Mouse (Mus musculus) left cerebral cortex, adult 11 months (tissue): ENCODE data around the gene Krtap15.
A peak's percentile ranks its signal among the peaks of the same experiment; 100 is the strongest.

Source experiments
- DNase-seq: peaks from one replicate; pipeline ENCODE4 v3.0.0; 2022; ENCODE audit warnings: low spot score

Gene Krtap15

DNA sequence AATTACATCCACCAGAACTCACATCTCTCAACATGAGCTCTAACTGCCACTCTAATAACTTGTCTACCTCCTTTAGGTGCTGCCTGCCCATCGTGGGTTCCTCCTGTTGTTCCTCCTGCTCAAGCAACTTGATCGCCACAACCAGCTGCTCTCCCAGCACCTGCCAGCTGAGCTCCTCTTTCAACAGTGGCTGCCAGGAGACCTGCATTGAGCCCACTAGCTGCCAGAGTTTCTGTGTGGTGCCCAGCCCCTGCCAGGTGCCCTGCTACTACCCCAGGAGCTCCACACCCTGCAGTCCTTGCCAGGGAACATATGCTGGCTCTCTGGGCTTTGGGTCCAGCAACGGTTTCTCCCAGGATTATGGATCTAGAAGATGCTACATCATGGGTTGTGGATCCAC lies at the start of gene Krtap15:
TSS of gene Krtap15 (plus strand) at position 150 of the 400 bp plus-strand sequence.
- DNase-seq = no peak

GRCm38 (mm10) chr16:88774106-88774505 lies 45.9 kb upstream of the Krtap15 start, which contains the start of gene 2310057N15Rik:
Gene 2310057N15Rik, minus strand, starts transcription at chr16:88774206.
- no peak for DNase-seq

- DNase-seq = no peak
These were observed 42.4 kb upstream of the Krtap15 start, which contains the start of gene Gm5965 for GRCm38 (mm10) chr16:88777596-88777995. Gene Gm5965, plus strand, starts transcription at chr16:88777896.

GRCm38 (mm10) chr16:88786786-88787185 lies 33.2 kb upstream of the Krtap15 start:
- DNase-seq = no peak

DNA sequence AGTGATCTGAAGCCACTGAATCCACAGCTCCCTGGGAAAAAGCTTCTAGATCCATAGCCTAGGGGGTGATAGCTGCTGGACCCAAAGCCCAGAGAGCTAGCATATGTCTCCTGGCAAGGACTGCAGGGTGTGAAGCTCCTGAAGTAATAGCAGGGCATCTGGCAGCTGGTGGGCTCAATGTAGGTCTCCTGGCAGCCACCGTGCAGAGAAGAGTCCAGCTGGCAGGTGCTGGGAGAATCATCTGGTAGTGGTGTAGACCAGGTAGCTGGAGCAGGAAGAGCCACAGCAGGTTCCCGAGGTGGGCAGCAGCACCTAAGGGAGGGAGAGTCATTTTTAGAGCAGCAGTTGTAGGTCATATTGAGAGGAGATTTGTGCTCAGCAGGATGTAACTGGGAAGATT lies 8.2 kb upstream of the Krtap15 start, which contains the start of gene Gm20741:
TSS of gene Gm20741 (minus strand) at position 394 of the 400 bp plus-strand sequence.
- no peak for DNase-seq

GRCm38 (mm10) chr16:88823736-88824135 lies 3.7 kb downstream of the Krtap15 start:
- DNase-seq = peak; percentile 4

DNA sequence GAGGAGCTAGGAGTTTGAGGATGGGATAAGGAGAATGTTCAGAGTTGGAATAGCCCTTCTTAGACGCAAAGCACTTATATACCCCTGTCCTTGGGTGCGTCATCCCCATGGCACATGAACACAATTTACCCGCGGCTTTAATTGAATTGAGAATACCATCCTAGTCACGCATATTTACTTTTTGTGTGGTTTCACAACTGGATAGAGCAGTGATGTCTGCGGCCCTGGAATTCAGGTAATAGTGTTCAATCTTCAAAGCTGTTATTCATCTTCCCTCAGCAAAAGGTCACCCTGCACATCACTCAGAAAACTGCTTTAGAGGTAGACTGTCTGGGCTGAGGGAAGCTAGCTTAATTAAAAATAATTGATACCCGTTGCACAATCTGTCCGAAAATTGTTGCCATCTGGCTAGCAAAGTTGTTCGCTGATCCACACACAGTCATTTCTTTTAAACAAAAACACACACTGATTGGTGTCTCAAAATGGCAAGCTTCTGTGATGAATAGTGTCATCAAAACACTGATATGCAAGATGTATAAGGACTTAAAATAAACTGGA lies 6.2 kb downstream of the Krtap15 start, which contains the start of gene Krtap14:
TSS of gene Krtap14 (minus strand) at position 51 of the 558 bp plus-strand sequence.
- DNase-seq = no peak

DNA sequence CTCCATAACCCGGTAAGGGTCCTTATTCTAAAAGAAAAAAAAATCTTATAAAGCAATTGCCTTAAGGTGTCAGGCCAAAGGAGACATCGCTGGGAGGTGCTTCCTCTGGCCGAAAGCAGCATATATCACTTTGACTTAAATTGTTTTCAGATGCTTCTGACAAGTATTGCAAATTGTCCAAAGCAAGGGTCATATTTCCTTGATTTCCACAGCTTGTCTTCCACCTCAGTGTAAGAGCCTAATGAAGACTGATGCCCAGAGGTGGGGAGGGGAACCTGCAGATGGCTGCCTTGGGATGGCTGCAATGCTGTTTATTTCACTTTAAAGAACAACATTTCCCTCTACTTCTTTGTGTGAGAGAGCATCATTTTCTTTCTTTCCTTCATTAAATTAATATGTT lies 7.0 kb downstream of the Krtap15 start:
- no peak for DNase-seq

- DNase-seq = no peak
These were observed 27.3 kb downstream of the Krtap15 start for GRCm38 (mm10) chr16:88847363-88847762.

GRCm38 (mm10) chr16:88848558-88848957 lies 28.5 kb downstream of the Krtap15 start:
- no peak for DNase-seq

GRCm38 (mm10) chr16:88851450-88851849 lies 31.4 kb downstream of the Krtap15 start:
- no peak for DNase-seq

GRCm38 (mm10) chr16:88864887-88865407 lies 44.9 kb downstream of the Krtap15 start:
- DNase-seq = no peak

- no peak for DNase-seq
These were observed 49.3 kb downstream of the Krtap15 start, which contains the start of gene Krtap19-1 for GRCm38 (mm10) chr16:88869311-88869710. Gene Krtap19-1, minus strand, starts transcription at chr16:88869411.

DNA sequence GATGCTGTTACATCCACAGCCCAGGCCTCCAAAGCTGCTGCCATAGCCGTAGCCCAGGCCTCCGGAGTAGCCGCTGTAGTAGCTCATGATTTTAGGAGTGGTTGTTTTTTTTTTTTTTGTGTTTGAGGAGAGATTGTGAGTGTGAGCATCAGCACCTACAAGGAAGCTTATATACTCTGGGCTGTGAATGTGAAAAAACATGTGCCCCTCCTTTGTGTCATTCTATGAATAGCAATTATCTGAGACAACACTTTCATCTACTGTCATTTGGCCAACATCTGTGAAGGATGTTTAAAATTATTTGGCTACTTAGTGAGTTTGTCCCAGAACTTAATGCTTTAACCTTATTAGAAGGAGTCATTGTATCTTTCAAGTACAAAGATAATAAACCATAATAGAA lies 54.2 kb downstream of the Krtap15 start, which contains the start of gene Krtap19-2:
TSS of gene Krtap19-2 (minus strand) at position 101 of the 400 bp plus-strand sequence.
- DNase-seq = no peak

- DNase-seq = no peak
These were observed 57.9 kb downstream of the Krtap15 start, which contains the start of gene Krtap19-3 for GRCm38 (mm10) chr16:88877938-88878337. Gene Krtap19-3, minus strand, starts transcription at chr16:88878038.
